Mouse (Mus musculus): Measurements from ENCODE around the gene Lrpprc. TPM values are rescaled to one million over a fixed set of nuclear protein-coding genes. Genes with fewer than 3 reads are reported as not detected.
"Not testable (repeated sequence)": the region's sequence is repeated elsewhere in the genome, so short reads cannot be mapped to it uniquely, and the experiment has no call there.

Gene Lrpprc
- total RNA-seq (2021) = 100 to 1,000 TPM; 152 to 158 TPM

GRCm38 (mm10) chr17:84790447-84791098 is at the start of gene Lrpprc:
TSS of gene Lrpprc (minus strand) at chr17:84790789.
- intact Hi-C loops (cut with DNase I) = no loop called here
- peak; percentile 96 for DNase-seq

DNA sequence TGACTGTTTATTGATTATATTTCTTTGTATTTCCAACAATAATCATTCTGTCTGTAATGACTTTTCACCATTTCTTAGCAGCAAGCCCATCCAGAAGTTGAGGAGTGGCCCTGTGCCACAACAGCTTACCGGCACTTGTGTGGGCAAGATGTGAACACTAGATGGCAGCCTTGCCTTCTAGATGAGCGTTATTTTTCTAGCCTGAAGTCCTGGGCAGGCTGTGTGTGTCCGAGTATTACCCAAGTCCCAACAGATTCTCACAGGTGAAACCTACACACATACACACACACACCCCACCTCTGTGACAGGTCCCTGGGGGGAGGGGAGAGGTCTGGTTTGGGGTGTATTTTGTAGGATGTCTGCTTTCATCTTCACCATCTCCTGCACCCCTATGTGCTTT is 47.2 kb upstream of the Lrpprc start:
- intact Hi-C loops (cut with DNase I) = loop anchor here (1.0 to 2.0 kb wide), 3 partner anchors 279 to 796 kb away; no protein-coding TSS in a partner anchor
- peak; percentile 80 to 87 for DNase-seq

- DNase-seq = no peak
- intact Hi-C loops (cut with DNase I) = no loop called here
Measured at GRCm38 (mm10) chr17:84835249-84835648, 44.7 kb upstream of the Lrpprc start.

DNA sequence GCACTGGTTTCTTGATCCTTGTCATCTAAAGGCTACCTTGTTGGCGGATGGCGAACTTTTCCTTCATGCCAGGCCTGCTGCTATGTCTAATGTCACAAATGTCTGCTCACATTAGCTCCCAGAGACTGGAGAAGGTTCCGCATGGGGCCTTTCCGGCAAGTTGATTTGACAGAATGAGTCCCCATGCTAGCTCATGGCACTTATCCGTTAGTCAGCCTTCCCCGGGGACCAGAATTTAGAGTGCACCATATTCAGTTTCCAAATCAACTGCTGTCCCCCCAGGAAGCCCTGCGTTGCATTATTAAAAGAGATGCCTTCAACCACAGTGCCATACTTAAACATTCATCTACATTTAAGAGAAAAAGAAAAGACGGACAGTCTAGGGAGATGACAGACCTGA is 41.8 kb upstream of the Lrpprc start:
- intact Hi-C loops (cut with DNase I) = no loop called here
- no peak for DNase-seq

- intact Hi-C loops (cut with DNase I) = no loop called here
Measured at GRCm38 (mm10) chr17:84828301-84828700, 37.7 kb upstream of the Lrpprc start.

DNA sequence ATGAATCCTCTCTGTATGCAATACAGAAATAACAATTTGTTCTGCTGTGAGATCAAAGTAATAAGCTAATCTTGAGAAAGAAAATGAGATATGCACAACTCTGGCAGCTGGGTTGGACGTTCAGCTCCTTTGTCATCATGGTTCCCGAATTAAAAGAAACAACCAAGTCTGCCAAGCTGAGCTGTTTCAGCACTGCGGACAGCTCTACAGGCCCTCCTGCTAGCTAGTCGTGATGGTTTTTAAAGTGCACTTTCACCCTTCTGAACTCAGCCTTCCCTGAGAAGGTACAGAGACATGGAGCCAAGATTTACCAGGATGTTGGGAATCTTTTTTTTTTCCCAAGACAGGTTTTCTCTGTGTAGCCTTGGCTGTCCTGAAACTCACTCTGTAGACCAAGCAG is 30.0 kb upstream of the Lrpprc start:
- intact Hi-C loops (cut with DNase I) = no loop called here
- DNase-seq = peak; percentile 26 to 61

More at GRCm38 (mm10) chr17:84828301-84828700, 37.7 kb upstream of the Lrpprc start:
- no peak for DNase-seq

DNA sequence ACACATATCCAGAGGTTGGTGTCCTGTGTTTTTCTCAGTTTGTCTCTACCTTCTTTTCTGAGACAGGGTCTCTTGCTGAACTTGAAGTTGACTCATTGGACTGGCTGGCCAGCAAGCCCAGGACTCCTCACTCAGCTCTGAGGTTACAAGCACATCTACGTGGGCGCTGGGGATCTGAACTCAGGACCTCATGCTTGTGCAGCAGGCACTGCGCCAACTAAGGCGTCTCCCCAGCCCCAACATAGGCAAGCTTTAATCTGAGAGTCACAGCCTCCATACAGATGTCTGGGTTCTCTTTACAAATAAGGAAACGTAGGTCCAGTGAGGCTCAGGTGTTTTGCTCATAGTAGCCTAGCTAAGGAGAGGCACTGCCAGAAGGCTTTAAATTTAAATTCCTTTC is 27.8 kb upstream of the Lrpprc start:
- intact Hi-C loops (cut with DNase I) = no loop called here
- no peak for DNase-seq

- intact Hi-C loops (cut with DNase I) = no loop called here
- DNase-seq = no peak
Measured at GRCm38 (mm10) chr17:84816014-84816461, 25.4 kb upstream of the Lrpprc start.

GRCm38 (mm10) chr17:84814905-84815304 is 24.3 kb upstream of the Lrpprc start:
- DNase-seq = no peak
- intact Hi-C loops (cut with DNase I) = no loop called here

- DNase-seq; intact Hi-C loops (cut with DNase I): not testable (repeated sequence)
Measured at GRCm38 (mm10) chr17:84814192-84814591, 23.6 kb upstream of the Lrpprc start.

DNA sequence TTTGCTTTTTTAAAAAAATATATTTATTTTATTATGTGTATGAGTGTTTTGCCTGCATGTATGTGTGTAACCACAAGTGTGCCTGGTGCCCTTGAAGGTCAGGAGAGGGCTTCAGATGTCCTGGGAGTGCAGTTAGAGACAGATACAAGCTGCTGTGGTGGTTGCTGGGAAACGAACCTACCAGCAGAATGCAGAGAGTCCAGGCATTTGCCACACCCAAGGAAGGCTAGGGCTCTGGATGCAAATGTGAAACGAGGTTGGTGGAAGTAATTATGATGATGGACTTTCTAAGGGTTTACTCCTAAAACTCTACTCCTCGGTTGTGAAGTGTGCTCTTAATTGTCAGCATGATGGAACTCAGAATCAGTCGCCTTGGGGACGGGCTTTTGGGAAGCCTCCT is 1.4 kb upstream of the Lrpprc start:
- intact Hi-C loops (cut with DNase I) = no loop called here
- no peak for DNase-seq

DNA sequence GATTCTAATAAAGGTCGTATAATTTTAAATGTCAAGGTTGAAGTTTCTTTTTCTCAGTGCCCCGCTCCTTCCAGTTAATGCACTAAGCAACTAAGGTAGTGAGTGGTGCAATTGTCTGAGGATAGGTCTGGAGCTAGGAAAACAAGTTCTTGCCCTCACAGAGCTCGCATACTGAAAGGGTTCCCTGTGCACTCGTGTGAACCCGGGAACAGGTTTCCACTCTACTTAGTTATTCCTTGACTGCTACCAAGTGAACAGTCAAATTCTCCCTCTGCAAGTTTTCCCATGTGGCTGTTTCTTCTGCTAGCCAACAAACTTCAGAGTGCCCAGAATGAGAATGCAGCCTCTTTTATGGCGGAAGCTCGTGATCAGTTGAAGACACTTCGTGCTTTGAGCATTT is 567 bp upstream of the Lrpprc start:
- intact Hi-C loops (cut with DNase I) = no loop called here
- DNase-seq = peak in 1 of 2 experiments; percentile 38

DNA sequence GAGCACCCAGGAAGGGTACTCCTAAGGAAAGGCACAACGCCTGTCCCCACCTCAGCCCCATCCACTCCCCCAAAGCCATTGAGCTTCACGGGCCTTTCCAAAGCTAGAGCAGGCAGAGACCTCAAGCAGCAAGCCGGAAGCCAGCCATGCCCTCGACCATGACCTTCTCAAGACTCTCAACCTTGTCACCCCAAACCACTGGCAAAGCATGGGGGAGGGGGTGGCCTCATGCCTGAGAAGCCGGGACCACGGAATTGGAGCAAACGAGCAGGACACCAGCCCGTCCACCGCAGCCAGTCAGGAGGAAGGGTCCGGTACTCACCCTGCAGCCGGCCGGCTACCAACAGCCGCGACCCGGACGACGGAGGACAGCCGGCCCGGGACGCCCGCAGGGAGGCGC is 546 bp downstream of the Lrpprc start:
- intact Hi-C loops (cut with DNase I) = no loop called here
- DNase-seq = no peak

GRCm38 (mm10) chr17:84788376-84789125 is 2.0 kb downstream of the Lrpprc start:
- intact Hi-C loops (cut with DNase I) = loop anchor here (5.0 kb wide), 1 partner anchor 304 kb away; the partner anchor contains the start of genes Camkmt and Prepl
- no peak for DNase-seq

GRCm38 (mm10) chr17:84787477-84787876 is 3.1 kb downstream of the Lrpprc start:
- intact Hi-C loops (cut with DNase I) = loop anchor here (5.0 kb wide), 1 partner anchor 305 kb away; the partner anchor contains the start of genes Camkmt and Prepl
- DNase-seq = no peak

- DNase-seq = no peak
- intact Hi-C loops (cut with DNase I) = loop anchor here (5.0 kb wide), 1 partner anchor 305 kb away; the partner anchor contains the start of genes Camkmt and Prepl
Measured at GRCm38 (mm10) chr17:84786911-84787310, 3.7 kb downstream of the Lrpprc start.

- intact Hi-C loops (cut with DNase I) = loop anchor here (5.0 kb wide), 1 partner anchor 307 kb away; the partner anchor contains the start of genes Camkmt and Prepl
- no peak for DNase-seq
Measured at GRCm38 (mm10) chr17:84785176-84785575, 5.4 kb downstream of the Lrpprc start.

- intact Hi-C loops (cut with DNase I) = no loop called here
- no peak for DNase-seq
Measured at GRCm38 (mm10) chr17:84783491-84783890, 7.1 kb downstream of the Lrpprc start.

- intact Hi-C loops (cut with DNase I) = no loop called here
- no peak for DNase-seq
Measured at GRCm38 (mm10) chr17:84780321-84780720, 10.3 kb downstream of the Lrpprc start.

DNA sequence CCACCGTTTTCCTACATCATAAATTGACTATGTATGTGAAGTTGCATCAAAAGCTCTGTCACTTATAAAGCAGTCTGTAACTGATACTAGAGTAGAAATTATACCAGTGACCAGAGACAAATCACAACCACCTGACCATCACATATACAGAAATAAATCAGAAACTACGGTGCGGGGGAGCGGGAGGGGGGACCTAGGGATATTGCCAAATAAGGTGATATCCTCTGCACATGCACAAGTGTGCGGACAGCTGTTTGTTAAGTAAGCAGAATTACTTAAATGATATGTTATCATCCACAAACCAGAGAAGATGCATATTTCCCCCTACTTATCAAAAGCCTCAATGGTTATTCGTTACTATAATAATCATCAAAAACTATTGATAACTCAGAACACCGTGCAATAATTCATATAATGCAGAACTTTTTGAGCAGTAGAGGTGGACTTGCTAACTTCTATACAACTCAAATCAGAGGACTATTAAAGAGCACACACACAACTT is 12.1 kb downstream of the Lrpprc start:
- intact Hi-C loops (cut with DNase I) = no loop called here

GRCm38 (mm10) chr17:84776362-84777000 is 14.1 kb downstream of the Lrpprc start:
- intact Hi-C loops (cut with DNase I) = no loop called here
- DNase-seq = no peak

More for the DNA sequence above, 12.1 kb downstream of the Lrpprc start:
- no peak for DNase-seq

All from heart, postnatal 10 days (tissue).